Mouse (Mus musculus): ENCODE data around the gene Bnip3. TPM values are rescaled to one million over a fixed set of nuclear protein-coding genes. Genes with fewer than 3 reads are reported as not detected.

Bnip3 gene
- polyA plus RNA-seq (2014; fragmentation: Illumina TruSeq; extraction: RNeasy Lipid Tissue Mini Kit (QIAGEN cat#74804); ENCODE audit: low replicate concordance) = 39.6 TPM

DNA sequence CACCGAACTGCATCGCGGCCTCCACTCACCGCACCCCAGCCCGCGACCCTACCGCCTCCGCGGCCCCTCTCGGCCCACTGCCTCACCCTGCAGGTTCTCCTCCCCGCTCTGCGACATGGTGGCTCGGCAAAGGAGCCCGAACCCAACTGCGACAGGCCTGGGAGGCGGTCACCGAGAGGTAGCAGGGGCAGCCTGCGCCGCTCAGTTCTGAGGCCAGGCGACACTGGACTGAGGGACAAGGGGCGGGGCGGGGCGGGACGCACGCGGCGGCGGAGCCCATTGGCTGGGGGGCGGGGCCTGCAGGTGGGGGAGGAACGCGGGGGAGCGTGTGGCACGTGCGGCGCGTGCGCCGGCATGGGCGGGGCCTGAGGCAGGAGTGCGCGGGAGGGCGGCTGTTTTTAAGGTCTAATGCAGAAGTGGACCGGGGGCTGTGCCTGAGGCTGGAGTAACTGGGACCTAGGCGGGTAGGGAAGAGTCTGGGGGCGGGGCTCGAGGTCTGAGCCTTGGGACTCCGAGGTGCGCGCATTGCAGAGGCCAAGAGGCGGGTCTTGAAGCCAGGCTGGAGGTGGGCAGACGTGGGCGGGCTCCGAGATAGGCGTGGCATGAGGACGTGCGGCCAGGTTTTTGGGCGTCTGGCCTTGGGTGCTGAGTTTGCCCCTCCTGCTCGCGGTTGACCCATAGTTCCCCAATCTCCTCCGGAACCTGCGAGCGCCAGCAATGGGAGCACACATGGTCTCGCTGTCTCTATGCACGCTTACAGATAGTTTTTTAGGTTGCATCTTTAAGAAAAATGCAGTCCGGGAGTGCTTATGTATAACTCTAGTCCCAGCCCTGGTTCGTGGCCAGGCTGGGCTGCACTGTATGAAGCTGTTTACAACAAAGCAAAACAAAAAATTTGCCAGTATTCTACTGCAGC lies at the start of gene Bnip3:
Gene Bnip3, minus strand, starts transcription at position 243 of the 916 bp plus-strand sequence.

DNA sequence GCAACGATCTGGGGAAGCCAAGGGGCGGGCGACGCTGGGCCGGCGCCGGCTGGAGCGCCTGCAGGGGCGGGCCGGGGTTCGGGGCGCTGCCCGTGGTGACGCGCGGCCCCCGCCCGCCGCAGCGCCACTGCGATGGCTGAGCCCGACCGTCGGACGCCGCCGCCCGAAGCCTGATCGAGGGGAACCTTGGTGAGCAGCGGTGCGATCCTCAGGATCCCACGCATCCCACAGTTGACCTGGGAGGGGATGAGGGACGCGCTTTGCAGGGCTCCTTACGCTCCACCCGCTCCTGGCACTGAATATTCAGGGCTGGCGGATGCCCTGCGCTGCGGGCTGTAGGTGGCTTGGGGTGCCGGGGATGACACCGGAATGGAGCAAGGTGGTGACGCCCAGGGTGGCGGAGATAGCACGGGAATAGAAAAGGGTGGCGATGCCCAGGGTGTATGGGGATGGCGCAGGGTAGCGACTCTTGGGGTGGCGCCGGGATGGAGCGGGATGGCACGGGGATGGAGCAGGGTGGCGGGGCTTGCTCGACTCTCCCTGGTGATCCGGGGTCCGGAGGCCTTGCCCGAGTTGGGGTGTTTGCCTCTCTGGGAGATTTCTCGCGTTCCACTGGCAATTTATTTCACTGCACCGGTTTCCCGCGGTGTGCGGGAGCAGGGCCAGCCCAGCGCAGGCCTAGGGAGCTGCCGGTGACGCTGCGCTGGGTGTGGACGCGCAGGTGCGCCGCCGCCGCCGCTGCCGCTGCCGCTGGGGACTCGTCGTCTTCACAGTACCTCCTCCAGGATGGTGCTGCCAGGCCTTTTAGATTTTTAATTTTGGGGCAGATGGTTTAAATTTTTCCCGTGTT lies 31.5 kb upstream of the Bnip3 start, which contains the start of gene Jakmip3:
Gene Jakmip3, plus strand, starts transcription at position 119 of the 850 bp plus-strand sequence.

DNA sequence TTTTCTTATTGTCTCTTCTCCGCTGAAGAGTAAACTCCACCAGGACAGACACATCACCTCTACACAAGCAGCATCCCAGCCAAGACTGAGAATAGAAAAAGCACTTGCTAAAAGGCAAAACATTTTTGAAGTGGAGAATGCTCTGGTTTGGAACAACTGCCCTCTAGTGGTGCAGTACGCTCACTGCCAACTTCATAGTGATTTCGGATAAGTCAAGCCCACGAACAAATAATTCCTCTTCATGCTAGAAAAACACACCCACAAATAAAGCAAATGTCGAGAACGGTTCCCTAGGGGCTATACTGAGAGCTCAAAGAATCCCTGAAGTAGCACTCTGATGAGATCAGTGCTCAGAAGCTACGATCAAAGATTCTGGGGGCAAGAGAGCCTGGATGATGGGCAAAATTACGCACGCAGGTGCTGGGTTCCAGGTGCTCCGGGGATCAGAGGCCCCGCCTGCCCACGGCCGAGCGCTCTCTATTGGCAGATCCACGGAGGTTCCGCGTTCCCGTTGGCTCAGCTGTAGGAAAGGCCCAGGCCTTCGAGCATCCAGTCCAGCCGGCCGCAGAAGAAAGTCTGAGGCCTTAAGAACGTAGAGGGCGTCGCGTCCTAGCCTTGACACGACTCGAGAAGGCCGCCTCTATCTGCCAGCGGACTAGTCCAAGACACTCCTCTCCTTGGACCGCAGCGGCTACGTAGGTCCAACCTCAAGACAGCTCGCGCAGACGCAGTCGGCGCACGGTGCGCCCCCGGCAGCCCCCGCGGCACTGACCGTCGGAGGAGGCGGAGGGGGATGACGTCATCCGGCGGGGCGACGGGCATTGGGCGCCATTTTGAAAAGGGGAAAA lies 63.6 kb downstream of the Bnip3 start, which contains the start of the genes Ppp2r2d and Mapk1ip1:
Gene Ppp2r2d, plus strand, starts transcription at position 536 of the 848 bp plus-strand sequence.
Gene Mapk1ip1, minus strand, starts transcription at position 730 of the 848 bp plus-strand sequence.

Other genes starting within 250 kb of the Bnip3 start
- 108 TPM for gene Ppp2r2d, start 63.4 kb downstream of the Bnip3 start, polyA plus RNA-seq (2014; fragmentation: Illumina TruSeq; extraction: RNeasy Lipid Tissue Mini Kit (QIAGEN cat#74804); ENCODE audit: low replicate concordance)
- gene Mapk1ip1, start 63.2 kb downstream of the Bnip3 start, polyA plus RNA-seq (2014; fragmentation: Illumina TruSeq; extraction: RNeasy Lipid Tissue Mini Kit (QIAGEN cat#74804); ENCODE audit: low replicate concordance) = 9.7 TPM
- gene Jakmip3, start 31.2 kb upstream of the Bnip3 start, polyA plus RNA-seq (2014; fragmentation: Illumina TruSeq; extraction: RNeasy Lipid Tissue Mini Kit (QIAGEN cat#74804); ENCODE audit: low replicate concordance) = not detected
- not detected for gene Dpysl4, start 176.5 kb upstream of the Bnip3 start, polyA plus RNA-seq (2014; fragmentation: Illumina TruSeq; extraction: RNeasy Lipid Tissue Mini Kit (QIAGEN cat#74804); ENCODE audit: low replicate concordance)